Mouse (Mus musculus): ENCODE data around the gene Acot3.
"Not testable (repeated sequence)": the region's sequence is repeated elsewhere in the genome, so short reads cannot be mapped to it uniquely, and the experiment has no call there.

Acot3 gene

GRCm38 (mm10) chr12:84051937-84052474 lies at the start of gene Acot3:
Gene Acot3, plus strand, starts transcription at chr12:84052144.
- DNase-seq (ENCODE audit: low read depth, low spot score), result no peak

- no peak for DNase-seq (ENCODE audit: low read depth, low spot score)
These were observed 48.1 kb upstream of the Acot3 start for GRCm38 (mm10) chr12:84003866-84004265.

DNA sequence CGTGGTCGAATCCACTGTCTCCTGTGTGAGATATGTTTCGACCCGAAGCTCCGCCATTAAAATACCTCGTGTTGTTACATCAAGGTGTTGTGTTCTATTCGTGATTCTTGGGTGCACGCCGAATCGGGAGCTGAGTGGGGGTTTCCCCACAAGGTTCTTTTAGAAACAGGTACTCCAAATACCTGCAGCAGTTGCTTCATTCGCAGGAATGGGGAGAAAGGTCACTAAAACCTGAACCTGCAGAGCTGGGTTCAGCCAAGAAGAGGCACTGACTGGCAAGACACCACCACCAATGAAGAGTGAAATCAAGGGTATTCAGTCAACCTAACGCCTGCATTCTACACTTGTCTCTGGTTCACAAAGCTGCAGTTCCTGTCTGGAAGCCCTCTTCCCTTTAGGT lies 43.7 kb upstream of the Acot3 start:
- DNase-seq (ENCODE audit: low read depth, low spot score), result no peak

- no peak for DNase-seq (ENCODE audit: low read depth, low spot score)
These were observed 43.2 kb upstream of the Acot3 start for GRCm38 (mm10) chr12:84008729-84009128.

DNA sequence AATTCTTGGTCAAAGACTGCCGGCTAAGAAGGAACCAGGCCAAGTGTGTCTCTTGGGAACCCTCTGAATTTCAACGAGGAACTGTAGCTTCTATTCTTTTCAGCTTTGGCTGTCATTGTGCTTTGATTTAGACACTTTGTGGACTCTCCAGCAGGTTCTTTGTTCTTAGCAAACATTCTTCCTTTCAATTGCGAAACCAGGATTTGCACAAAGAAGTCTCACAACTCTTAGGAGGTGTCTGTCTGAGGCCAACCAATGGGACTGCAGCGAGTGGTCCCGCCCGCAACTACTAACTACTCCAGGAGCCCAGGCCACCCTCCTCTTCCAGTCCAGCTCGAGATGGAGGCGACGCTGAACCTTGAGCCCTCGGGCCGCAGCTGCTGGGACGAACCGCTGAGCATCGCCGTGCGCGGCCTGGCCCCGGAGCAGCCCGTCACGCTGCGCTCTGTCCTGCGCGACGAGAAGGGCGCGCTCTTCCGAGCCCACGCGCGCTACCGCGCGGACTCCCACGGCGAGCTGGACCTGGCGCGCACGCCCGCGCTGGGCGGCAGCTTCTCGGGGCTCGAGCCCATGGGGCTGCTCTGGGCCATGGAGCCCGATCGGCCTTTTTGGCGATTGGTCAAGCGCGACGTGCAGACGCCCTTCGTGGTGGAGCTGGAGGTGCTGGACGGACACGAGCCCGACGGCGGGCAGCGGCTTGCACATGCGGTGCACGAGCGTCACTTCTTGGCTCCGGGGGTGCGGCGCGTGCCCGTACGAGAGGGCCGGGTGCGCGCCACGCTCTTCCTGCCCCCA lies 42.6 kb upstream of the Acot3 start, which contains the start of gene Acot1:
Acot1 (plus strand) TSS at position 320 of the 795 bp plus-strand sequence.
- DNase-seq (ENCODE audit: low read depth, low spot score), result not testable (repeated sequence)

DNA sequence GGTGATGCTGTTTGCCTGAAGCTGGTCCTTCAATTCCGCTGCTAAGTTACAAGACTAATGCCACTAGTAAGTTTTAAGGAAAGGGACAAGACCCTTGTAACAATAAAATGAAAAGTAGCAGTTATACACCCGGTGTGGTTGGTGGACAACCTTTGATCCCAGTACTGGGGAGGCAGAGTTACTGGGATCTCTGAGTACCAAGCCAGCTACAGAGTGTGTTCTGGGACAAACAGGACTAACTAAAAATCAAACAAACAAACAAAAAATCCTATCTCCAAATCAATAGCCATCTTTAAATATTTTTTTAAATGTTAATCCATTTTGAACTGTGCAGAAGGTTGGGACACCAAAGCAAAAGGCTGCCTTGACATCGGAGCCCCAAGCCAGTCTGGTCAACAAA lies 41.7 kb upstream of the Acot3 start:
- no peak for DNase-seq (ENCODE audit: low read depth, low spot score)

DNA sequence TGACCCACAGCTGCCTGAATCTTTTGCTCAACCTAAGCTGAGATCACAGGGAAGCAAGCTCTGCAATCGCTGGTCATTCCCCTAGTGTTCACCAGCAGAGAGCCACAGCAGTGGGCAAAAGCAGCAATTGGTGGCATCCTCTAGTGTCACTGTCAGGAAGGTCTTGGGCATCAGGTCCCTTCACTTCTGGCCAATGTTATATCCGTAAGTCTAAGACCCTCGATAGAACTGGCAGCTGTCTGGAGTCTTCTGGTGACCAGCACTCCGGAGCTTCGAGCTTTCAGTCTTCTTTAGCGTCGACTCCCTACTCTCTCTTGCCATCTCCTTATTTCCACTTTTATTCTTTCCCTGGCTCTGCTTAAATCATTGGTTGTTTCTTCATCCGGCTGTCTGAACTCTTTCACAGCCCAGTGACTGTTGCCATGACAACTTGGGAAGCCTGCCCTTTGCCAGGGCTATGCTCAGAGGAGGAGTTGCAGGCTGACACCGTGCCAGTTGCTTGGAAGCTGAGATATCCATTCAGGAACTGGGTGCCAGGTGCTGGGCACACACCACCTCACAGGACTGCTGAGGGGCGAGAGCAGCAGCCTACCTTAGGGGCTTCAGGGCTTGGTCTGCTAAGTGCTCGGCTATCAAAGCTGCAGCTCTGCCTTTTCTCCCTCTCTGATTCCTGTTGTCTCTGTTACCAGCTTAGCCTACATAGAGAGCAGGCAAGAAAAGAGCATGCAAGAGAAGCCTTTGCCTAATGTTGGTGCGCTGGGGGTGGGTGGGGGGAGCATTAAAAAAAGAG lies 40.5 kb upstream of the Acot3 start:
- peak; percentile 60 for DNase-seq (ENCODE audit: low read depth, low spot score)

DNA sequence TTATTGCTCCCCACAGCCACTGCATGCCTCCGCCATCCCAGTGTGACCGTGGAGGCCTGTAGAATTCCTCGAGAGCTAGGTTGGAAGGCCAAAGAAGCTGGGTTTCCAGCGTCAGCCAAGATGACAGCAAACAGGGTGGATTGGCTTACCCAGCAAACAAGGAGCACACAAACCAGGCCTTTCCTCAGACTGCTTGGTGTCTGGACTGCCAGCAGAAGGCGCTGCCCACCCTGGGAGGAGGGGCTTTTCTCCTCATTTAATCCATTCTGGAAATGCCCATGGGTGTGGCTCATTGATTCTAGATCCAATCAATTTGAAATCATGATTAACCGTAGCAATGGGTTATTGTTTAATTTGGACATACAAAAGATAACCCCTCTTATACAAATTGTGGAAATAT lies 38.8 kb upstream of the Acot3 start:
- no peak for DNase-seq (ENCODE audit: low read depth, low spot score)

DNA sequence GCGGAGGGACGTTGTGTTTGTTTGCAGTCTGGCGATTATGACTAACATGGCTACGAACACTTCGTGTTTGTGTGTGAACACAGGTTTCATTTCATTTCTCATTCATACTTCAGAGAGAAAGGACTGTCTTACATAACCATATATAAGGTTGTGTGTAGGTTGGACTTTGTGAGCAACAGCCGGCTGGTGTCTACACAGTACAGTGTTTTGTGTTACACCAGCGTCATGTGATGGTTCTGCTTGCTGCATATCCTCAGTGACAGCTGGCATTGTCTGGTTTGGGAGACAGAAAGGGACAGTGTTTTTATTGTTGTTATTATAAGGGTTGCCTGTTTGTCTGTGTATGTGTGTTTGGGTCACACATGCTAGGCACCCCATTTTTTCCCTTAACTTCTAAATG lies 38.2 kb upstream of the Acot3 start:
- DNase-seq (ENCODE audit: low read depth, low spot score), result peak; percentile 60

DNA sequence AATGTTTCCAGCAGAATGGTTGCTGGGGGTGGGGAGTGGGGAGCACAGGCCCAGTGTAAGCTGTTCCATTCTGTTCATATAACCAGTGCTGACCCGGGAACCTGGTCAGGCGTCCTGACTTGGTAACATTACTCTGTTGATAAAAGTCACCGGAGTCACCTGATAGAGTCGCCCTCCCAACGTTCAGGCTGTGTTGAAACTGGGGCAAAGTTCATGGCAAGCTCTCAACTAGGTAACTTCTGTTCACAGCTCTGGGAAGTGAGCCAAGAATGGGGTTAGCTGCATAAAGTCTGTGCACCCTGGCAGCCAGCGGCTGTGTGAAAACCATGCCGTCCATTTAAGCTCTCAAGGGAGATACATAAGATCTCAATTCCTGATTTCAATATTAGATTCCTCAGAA lies 31.4 kb upstream of the Acot3 start:
- not testable (repeated sequence) for DNase-seq (ENCODE audit: low read depth, low spot score)

GRCm38 (mm10) chr12:84022266-84022665 lies 29.7 kb upstream of the Acot3 start:
- DNase-seq (ENCODE audit: low read depth, low spot score), result not testable (repeated sequence)

DNA sequence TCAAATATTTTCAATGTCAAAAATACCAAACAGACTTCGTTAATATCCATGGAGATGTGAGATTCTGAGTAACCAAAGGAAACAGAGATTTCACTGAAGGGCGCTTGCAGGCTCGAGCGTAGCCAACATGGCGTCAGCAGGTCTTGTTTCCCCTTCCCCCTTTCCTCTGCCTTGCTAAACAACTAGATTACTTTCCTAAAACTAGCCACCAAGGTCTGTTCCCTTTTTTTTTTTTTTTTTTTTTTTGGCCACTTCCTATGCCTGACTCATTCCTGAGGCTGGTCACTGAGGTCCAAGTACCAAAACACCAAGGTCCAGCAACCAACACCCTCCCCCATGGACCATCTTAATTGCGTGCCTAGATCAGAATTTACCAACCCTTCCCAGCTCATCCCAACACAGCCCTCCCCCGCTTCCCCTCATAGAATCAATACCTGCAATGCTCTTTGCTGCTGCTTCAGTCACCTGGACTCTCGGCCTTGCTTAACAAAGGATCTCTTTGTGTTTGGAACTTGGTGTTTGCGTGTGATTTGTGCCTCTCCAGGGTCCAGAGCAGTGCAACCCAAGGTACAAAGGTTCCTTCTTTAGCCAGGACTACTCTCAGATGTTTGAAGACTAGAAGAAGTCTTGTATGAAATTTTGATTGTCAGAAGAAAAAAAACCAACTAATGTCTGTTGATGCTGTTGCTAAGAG lies 28.7 kb upstream of the Acot3 start:
- no peak for DNase-seq (ENCODE audit: low read depth, low spot score)

DNA sequence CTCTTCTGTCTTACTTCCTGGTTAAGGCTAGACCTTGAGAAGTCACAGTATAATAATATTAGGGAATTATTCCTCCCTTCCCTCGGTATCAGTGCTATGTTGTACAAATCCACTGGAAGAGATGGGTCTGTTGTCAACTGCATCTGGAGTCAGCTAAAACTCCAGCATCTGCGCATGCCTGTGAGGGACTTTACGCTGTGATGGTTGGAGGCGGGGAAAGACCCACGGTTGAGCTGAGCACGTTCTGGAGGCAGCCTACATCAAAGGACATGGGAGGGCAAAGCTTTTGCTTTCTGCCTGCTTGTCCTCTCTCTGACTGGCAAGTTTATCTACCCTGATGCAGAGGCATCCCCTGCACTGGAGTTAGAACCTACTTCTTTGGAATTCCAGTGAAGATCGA lies 26.1 kb upstream of the Acot3 start:
- no peak for DNase-seq (ENCODE audit: low read depth, low spot score)

GRCm38 (mm10) chr12:84028328-84028727 lies 23.6 kb upstream of the Acot3 start:
- DNase-seq (ENCODE audit: low read depth, low spot score), result not testable (repeated sequence)

DNA sequence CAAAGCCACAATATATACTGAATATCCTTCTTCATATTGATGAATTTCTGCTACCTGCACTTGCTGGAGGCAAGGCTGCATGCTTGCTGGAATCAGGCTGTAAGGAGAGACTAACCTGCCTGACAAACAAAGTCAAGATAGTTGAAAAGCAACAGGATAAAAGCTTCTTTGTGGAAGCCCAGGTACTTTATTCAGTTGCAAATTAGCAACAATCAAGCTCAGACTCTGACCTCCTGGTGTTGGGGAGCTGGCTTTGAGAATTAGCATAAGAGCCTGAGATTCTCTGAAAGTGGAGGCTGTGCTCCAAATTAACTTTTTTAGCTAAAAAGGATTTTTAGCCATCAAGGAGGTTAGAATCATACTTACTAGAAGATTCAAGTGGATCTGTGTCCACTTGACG lies 22.9 kb upstream of the Acot3 start:
- DNase-seq (ENCODE audit: low read depth, low spot score), result not testable (repeated sequence)

GRCm38 (mm10) chr12:84030659-84031332 lies 21.1 kb upstream of the Acot3 start:
- peak; percentile 55 for DNase-seq (ENCODE audit: low read depth, low spot score)

DNA sequence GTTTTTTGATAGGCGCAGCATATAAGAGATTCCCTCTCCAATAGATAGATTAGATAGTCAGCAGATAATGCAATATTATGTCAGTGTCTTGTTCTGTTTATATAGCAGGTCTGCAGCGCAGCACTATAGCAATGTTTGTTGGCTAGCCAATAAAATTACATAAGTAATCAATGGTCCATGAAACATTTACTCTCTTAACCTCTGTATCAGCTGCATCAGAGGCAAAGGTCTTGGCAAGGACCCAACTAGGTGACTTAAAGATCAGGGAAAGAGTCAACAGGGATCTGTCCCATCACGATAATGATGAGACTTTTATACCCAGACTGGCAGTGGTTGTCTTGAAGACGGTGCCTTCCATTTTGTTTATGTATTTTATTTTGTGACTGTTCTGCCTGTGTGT lies 19.1 kb upstream of the Acot3 start:
- DNase-seq (ENCODE audit: low read depth, low spot score), result no peak

- DNase-seq (ENCODE audit: low read depth, low spot score), result not testable (repeated sequence)
These were observed 18.6 kb upstream of the Acot3 start for GRCm38 (mm10) chr12:84033302-84033701.

- DNase-seq (ENCODE audit: low read depth, low spot score), result no peak
These were observed 17.8 kb upstream of the Acot3 start for GRCm38 (mm10) chr12:84034108-84034507.

GRCm38 (mm10) chr12:84038241-84038640 lies 13.7 kb upstream of the Acot3 start, which contains the start of gene Acot4:
Gene Acot4, plus strand, starts transcription at chr12:84038379.
- DNase-seq (ENCODE audit: low read depth, low spot score), result not testable (repeated sequence)

DNA sequence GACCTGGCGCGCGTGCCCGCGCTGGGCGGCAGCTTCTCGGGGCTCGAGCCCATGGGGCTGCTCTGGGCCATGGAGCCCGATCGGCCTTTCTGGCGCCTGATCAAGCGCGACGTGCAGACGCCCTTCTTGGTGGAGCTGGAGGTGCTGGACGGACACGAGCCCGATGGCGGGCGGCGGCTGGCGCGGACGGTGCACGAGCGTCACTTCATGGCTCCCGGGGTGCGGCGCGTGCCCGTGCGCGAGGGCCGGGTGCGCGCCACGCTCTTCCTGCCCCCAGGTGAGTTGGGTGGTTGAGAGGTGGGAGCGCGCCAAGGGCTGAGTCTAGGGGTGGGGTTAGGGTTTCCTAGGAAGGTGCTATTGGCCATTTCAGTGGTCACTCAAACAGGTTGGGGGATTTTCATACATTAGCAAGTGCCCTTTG lies 13.2 kb upstream of the Acot3 start, which contains the start of gene Gm49366:
Gm49366 (plus strand) TSS at position 245 of the 421 bp plus-strand sequence.
- not testable (repeated sequence) for DNase-seq (ENCODE audit: low read depth, low spot score)
